In genomic region chr14:5961635-5962034, GRCm38 (mm10) we compare ENCODE assay signal across 10 mouse cellular contexts. TPM values are rescaled to one million over a fixed set of nuclear protein-coding genes. Genes with fewer than 3 reads are reported as not detected.
DNase-seq lines count a peak whose midpoint lies in the region; ATAC-seq lines count a peak whose summit lies in the region.
"Not testable (repeated sequence)": the region's sequence is repeated elsewhere in the genome, so short reads cannot be mapped to it uniquely, and the experiment has no call there.
"Had no signal": no experiment of that assay in that cellular context is flagged by ENCODE, and none has a peak within 500 bp of the region (broad histone marks: within the 10 kb centered on the region; RNA-seq: fewer than 3 reads in every experiment).

Gene Gm3248 (minus strand): TSS chr14:5961745.

- H3K36me3 ChIP-seq in liver, embryonic 11.5 days (ENCODE audit: control insufficient read depth, insufficient read depth, low read length); midbrain, embryonic 16.5 days (ENCODE audit: control insufficient read depth, insufficient read depth, low read length): not testable (repeated sequence)

- H3K4me3 ChIP-seq in liver, embryonic 11.5 days (ENCODE audit: low read depth, low read length), result peak within 1 kb of the TSS; percentile 30
- H3K4me3 ChIP-seq in midbrain, embryonic 16.5 days (ENCODE audit: low read depth, low read length), result peak within 1 kb of the TSS; percentile 56

- not testable (repeated sequence) for H3K4me1 ChIP-seq in liver, embryonic 11.5 days (replicated peaks; ENCODE audit: control insufficient read depth, insufficient read depth, low read length); midbrain, embryonic 16.5 days (ENCODE audit: control insufficient read depth, insufficient read depth, low read length)

- not testable (repeated sequence) for H3K9me3 ChIP-seq in liver, embryonic 11.5 days (ENCODE audit: control insufficient read depth, low read length); midbrain, embryonic 16.5 days (replicated peaks; ENCODE audit: control insufficient read depth, low read length, poor library complexity, severe bottlenecking)

- ATAC-seq in liver, embryonic 11.5 days (replicated peaks; ENCODE audit: low FRiP score), result not testable (repeated sequence)
- ATAC-seq in midbrain, embryonic 16.5 days, result peak; percentile 82; the same call in 1 of the 2 replicates

- 0% methylated on average over 13 of the region's 23 CpGs for WGBS in liver, embryonic 11.5 days
- 3% methylated on average over 13 of the region's 23 CpGs for WGBS in midbrain, embryonic 16.5 days

- not testable (repeated sequence) for H3K27ac ChIP-seq in liver, embryonic 11.5 days (ENCODE audit: low read depth, low read length)
- 0 out of 2 replicates have a peak within 1 kb of the TSS, but pooled peaks have one; percentile 28 for H3K27ac ChIP-seq in midbrain, embryonic 16.5 days (ENCODE audit: low read length)

- not testable (repeated sequence) for H3K27me3 ChIP-seq in liver, embryonic 11.5 days (replicated peaks; ENCODE audit: control insufficient read depth, insufficient read depth, low read length); midbrain, embryonic 16.5 days (ENCODE audit: control insufficient read depth, insufficient read depth, low read depth, low read length)

- H3K4me2 ChIP-seq in liver, embryonic 11.5 days, result peak within 1 kb of the TSS; percentile 60
- peak within 1 kb of the TSS; percentile 72 for H3K4me2 ChIP-seq in midbrain, embryonic 16.5 days (ENCODE audit: low read length)

- H3K9ac ChIP-seq in liver, embryonic 11.5 days (ENCODE audit: low read depth, low read length), result not testable (repeated sequence)
- H3K9ac ChIP-seq in midbrain, embryonic 16.5 days (ENCODE audit: low read depth, low read length), result peak within 1 kb of the TSS; percentile 73

- peak; percentile 59 for DNase-seq in R1 (ENCODE audit: low read depth, low spot score)
- peak; percentile 25 for DNase-seq in cerebellum, postnatal 36 days
- peak; percentile 5 to 21 for DNase-seq in frontal cortex, postnatal 10 days (ENCODE audit: low spot score in 2 of 2)
- DNase-seq in heart, postnatal 4 days, result peak; percentile 36
- DNase-seq in kidney, postnatal 14 days, result peak; percentile 34
- peak; percentile 32 for DNase-seq in liver, embryonic 11.5 days (ENCODE audit: low spot score)
- DNase-seq in telencephalon, adult 2 months (ENCODE audit: low read depth, low spot score), result peak; percentile 3

RNA-seq across cellular contexts. Expression of gene Gm3248, which starts in this region (rescaled TPM):
- under 1 TPM; 0.29 to 0.41 TPM for total RNA-seq in heart, postnatal 4 days (2021)
- 0.08 and 0.29 TPM in 2 replicates for polyA plus RNA-seq in liver, embryonic 11.5 days (2014; fragmentation: Nextera tagmentation; extraction: Ambion mirVana)
- polyA plus RNA-seq in midbrain, embryonic 16.5 days (2015; fragmentation: Nextera tagmentation; extraction: Ambion mirVana), result 4.6 and 5.0 TPM in 2 replicates
- total RNA-seq: CH12.LX; megakaryocyte progenitor cell, adult 5-6 weeks had no signal

Comparison
In these comparisons a context has a peak if more than half of its experiments do, and no peak if none do; other contexts are left out.
1. Peak in DNase-seq in heart, postnatal 4 days; RNA of the gene not detected or under 1 TPM.
2. Peak in DNase-seq, H3K4me3 ChIP-seq and H3K4me2 ChIP-seq in liver, embryonic 11.5 days; RNA of the gene not detected or under 1 TPM.
3. DNase-seq: peak in every context shown above with its lines; median percentile 59 in R1; 36 in heart, postnatal 4 days; 34 in kidney, postnatal 14 days; 32 in liver, embryonic 11.5 days; 25 in cerebellum, postnatal 36 days; 13 in frontal cortex, postnatal 10 days; 3 in telencephalon, adult 2 months.